Mouse (Mus musculus) ES-Bruce4 (cell line): ENCODE measurements at regions not wholly inside any gene's neighbourhood (a gene's known extent, or its start where the extent isn't known, plus 50 kb on each side); places are given as distances from the start of the nearest gene placed in this dataset.

Experiments
- CTCF ChIP-seq: IDR thresholded peaks from one replicate; pipeline ENCODE4 v1.8.1; 2011; ENCODE audit warnings: low read depth, low read length
- EP300 ChIP-seq: IDR thresholded peaks from 2 replicates; pipeline ENCODE4 v1.6.1; 2011; ENCODE audit warnings: low read depth, low read length; ENCODE audit not compliant: insufficient read depth
- POLR2A ChIP-seq: IDR thresholded peaks from one replicate; pipeline ENCODE4 v1.8.1; 2011; ENCODE audit warnings: low read length; ENCODE audit not compliant: insufficient read depth

- no peak for TF ChIP-seq EP300
- no peak for TF ChIP-seq POLR2A
- TF ChIP-seq CTCF, result no peak
These were observed 252.7 kb upstream of the Satb1 start for GRCm38 (mm10) chr17:52085834-52086233.
